Mouse (Mus musculus) cerebellum, adult 2 months (tissue): ENCODE results near the gene Stard3. TPM values are rescaled to one million over a fixed set of nuclear protein-coding genes. Genes with fewer than 3 reads are reported as not detected.

Source experiments
- DNase-seq, 2 experiments: peaks; one replicate each; pipeline ENCODE4 v3.0.0; 2021
- H3K27ac ChIP-seq: fragments of 200-500 bp; 2 replicates; pipeline ENCODE4 v1.5.1; 2012; ENCODE audit warnings: low read length, control low read depth, inconsistent platforms; ENCODE audit not compliant: insufficient read depth
- H3K27me3 ChIP-seq: fragments of 200-500 bp; 2 replicates; pipeline ENCODE4 v1.6.1; 2012; ENCODE audit warnings: inconsistent platforms, mild to moderate bottlenecking, low read length, moderate library complexity; ENCODE audit not compliant: control insufficient read depth, insufficient read depth
- H3K4me1 ChIP-seq: fragments of 200-500 bp; 2 replicates; pipeline ENCODE4 v1.6.1; 2011; ENCODE audit warnings: low read length; ENCODE audit not compliant: control insufficient read depth, insufficient read depth
- H3K4me3 ChIP-seq: fragments of 200-500 bp; replicated peaks from 2 replicates; pipeline ENCODE3; 2011; ENCODE audit warnings: mild to moderate bottlenecking, low read depth, low read length, control low read depth; ENCODE audit not compliant: insufficient read depth
- CTCF ChIP-seq: fragments of 200-500 bp; IDR thresholded peaks from 2 replicates; pipeline ENCODE4 v1.5.1; 2011; ENCODE audit warnings: low read depth, mild to moderate bottlenecking, control low read depth, low read length, moderate library complexity, borderline replicate concordance; ENCODE audit not compliant: insufficient read depth
- POLR2A ChIP-seq: fragments of 200-500 bp; IDR thresholded peaks from 2 replicates; pipeline ENCODE4 v1.6.1; 2011; ENCODE audit warnings: low read length, control low read depth, borderline replicate concordance; ENCODE audit not compliant: insufficient read depth
- WGBS: fragments of 180-500 bp; shearing (Covaris S2); methylation state at CpG from one replicate; pipeline ENCODE4 v1.1.7; 2018; 5-methylcytosine and 5-hydroxymethylcytosine counted together
- polyA plus RNA-seq: library from polyadenylated mRNA; depleted of rRNA; stranded (reverse); fragments of >200 nt; gene quantifications from 2 replicates; pipeline ENCODE4 v1.2.3, GENCODE M21; 2012

The Stard3 gene
- polyA plus RNA-seq, 1 experiment, result 53.5 TPM

GRCm38 (mm10) chr11:98409341-98409822 lies 51.2 kb downstream of the Stard3 start:
- no peaks in the 10 kb centered on the region; the same call in 1 of the 2 replicates for H3K4me1 ChIP-seq
- no peak overlapping the region for H3K27ac ChIP-seq
- no peak overlapping the region for H3K4me3 ChIP-seq
- no peak for TF ChIP-seq POLR2A
- no peak for TF ChIP-seq CTCF
- H3K27me3 ChIP-seq, result peaks cover 6% of the 10 kb centered on the region; the same call in 1 of the 2 replicates
- WGBS, result 8% methylated on average over 10 of the region's 10 CpGs
- DNase-seq, result no peak

GRCm38 (mm10) chr11:98412273-98412796 lies 54.2 kb downstream of the Stard3 start, which contains the start of gene Erbb2:
TSS of gene Erbb2 (plus strand) at chr11:98412470.
- H3K27me3 ChIP-seq, result peaks cover 6% of the 10 kb centered on the region; the same call in 1 of the 2 replicates
- WGBS, result 2% methylated on average over 49 of the region's 49 CpGs
- no peaks in the 10 kb centered on the region; the same call in 1 of the 2 replicates for H3K4me1 ChIP-seq
- no peak within 1 kb of the TSS for H3K27ac ChIP-seq
- no peak for DNase-seq
- TF ChIP-seq CTCF (no peak), POLR2A (no peak)
- peak within 1 kb of the TSS; percentile 25 for H3K4me3 ChIP-seq

- H3K27ac ChIP-seq, result no peak overlapping the region
These were observed 54.7 kb downstream of the Stard3 start for GRCm38 (mm10) chr11:98412797-98413301.

GRCm38 (mm10) chr11:98413731-98414130 lies 55.6 kb downstream of the Stard3 start:
- Histone ChIP-seq H3K27me3 (peaks cover 6% of the 10 kb centered on the region; the same call in 1 of the 2 replicates), H3K4me1 (no peaks in the 10 kb centered on the region; the same call in 1 of the 2 replicates), H3K27ac (no peak overlapping the region), H3K4me3 (no peak overlapping the region)
- no peak for DNase-seq
- TF ChIP-seq POLR2A (no peak), CTCF (no peak)
- WGBS, result 20% methylated on average over 7 of the region's 7 CpGs

More at GRCm38 (mm10) chr11:98412797-98413301, 54.7 kb downstream of the Stard3 start:
- peak overlapping the region; percentile 25 for H3K4me3 ChIP-seq
- peaks cover 6% of the 10 kb centered on the region; the same call in 1 of the 2 replicates for H3K27me3 ChIP-seq
- under 1% methylated on average over 40 of the region's 40 CpGs for WGBS
- no peak for TF ChIP-seq POLR2A
- no peak for TF ChIP-seq CTCF
- no peaks in the 10 kb centered on the region; the same call in 1 of the 2 replicates for H3K4me1 ChIP-seq
- no peak for DNase-seq

- TF ChIP-seq CTCF, result no peak
- no peak for TF ChIP-seq POLR2A
- Histone ChIP-seq H3K4me3 (no peak overlapping the region), H3K27ac (no peak overlapping the region), H3K4me1 (no peaks in the 10 kb centered on the region; the same call in 1 of the 2 replicates), H3K27me3 (peaks cover 6% of the 10 kb centered on the region; the same call in 1 of the 2 replicates)
- DNase-seq, result no peak
- WGBS, result 24% methylated on average over 2 of the region's 2 CpGs
These were observed 56.0 kb downstream of the Stard3 start for GRCm38 (mm10) chr11:98414162-98414561.

GRCm38 (mm10) chr11:98417074-98417473 lies 58.9 kb downstream of the Stard3 start:
- no peak for DNase-seq
- H3K27me3 ChIP-seq, result peaks cover 6% of the 10 kb centered on the region; the same call in 1 of the 2 replicates
- no peak overlapping the region for H3K27ac ChIP-seq
- no peak for TF ChIP-seq CTCF
- TF ChIP-seq POLR2A, result no peak
- no peak overlapping the region for H3K4me3 ChIP-seq
- 88% methylated on average over 1 of the region's 1 CpGs for WGBS
- no peaks in the 10 kb centered on the region; the same call in 1 of the 2 replicates for H3K4me1 ChIP-seq

GRCm38 (mm10) chr11:98418273-98418672 lies 60.1 kb downstream of the Stard3 start:
- H3K27me3 ChIP-seq, result no peaks in the 10 kb centered on the region; the same call in 1 of the 2 replicates
- WGBS, result 28% methylated on average over 5 of the region's 6 CpGs
- H3K4me1 ChIP-seq, result no peaks in the 10 kb centered on the region
- H3K27ac ChIP-seq, result no peak overlapping the region
- TF ChIP-seq CTCF (no peak), POLR2A (no peak)
- no peak overlapping the region for H3K4me3 ChIP-seq
- DNase-seq, result no peak
